Mouse (Mus musculus): Measurements from ENCODE around the gene Cr2. TPM values are rescaled to one million over a fixed set of nuclear protein-coding genes. Genes with fewer than 3 reads are reported as not detected.

Gene Cr2
- total and polyA plus RNA-seq, 3 experiments, result 0.38 TPM; not detected in 2

- H3K9me3 ChIP-seq (replicated peaks), result no peaks in the 10 kb centered on the region
- TF ChIP-seq TAL1 (conservative IDR thresholded peaks at IDR 0.05; ENCODE audit: low read depth, low read length) (no peak), POLR2AphosphoS5 (IDR thresholded peaks at IDR 0.05; ENCODE audit: insufficient replicate concordance, low read depth, low read length) (no peak), GATA1 (IDR thresholded peaks at IDR 0.05; ENCODE audit: borderline replicate concordance, low read length) (no peak), CTCF (IDR thresholded peaks at IDR 0.05; ENCODE audit: low read depth, low read length) (no peak), GATA2 (IDR thresholded peaks at IDR 0.05; ENCODE audit: borderline replicate concordance, low read depth, low read length) (no peak)
- no peaks in the 10 kb centered on the region for H3K27me3 ChIP-seq (ENCODE audit: insufficient read depth, low read length)
- peaks cover 22% of the 10 kb centered on the region for H3K36me3 ChIP-seq (replicated peaks)
- no peak for ATAC-seq (ENCODE audit: extremely low read depth, insufficient number of reproducible peaks, low FRiP score, poor library complexity, severe bottlenecking)
- peaks cover 20% of the 10 kb centered on the region for H3K4me1 ChIP-seq (ENCODE audit: insufficient read depth, low read depth, low read length)
- no peak for DNase-seq (ENCODE audit: low spot score)
- peak overlapping the region; percentile 73 for H3K4me3 ChIP-seq (ENCODE audit: low read depth, low read length)
These were observed 44.9 kb downstream of the Cr2 start for GRCm38 (mm10) chr1:195131675-195132015.

- peak within 1 kb of the TSS; percentile 73 for H3K4me3 ChIP-seq (ENCODE audit: low read depth, low read length)
- no peak for TF ChIP-seq GATA2 (IDR thresholded peaks at IDR 0.05; ENCODE audit: borderline replicate concordance, low read depth, low read length)
- TF ChIP-seq POLR2AphosphoS5 (IDR thresholded peaks at IDR 0.05; ENCODE audit: insufficient replicate concordance, low read depth, low read length), result 0 out of 2 replicates have a peak, but pooled peaks have one; percentile 52
- no peak for TF ChIP-seq GATA1 (IDR thresholded peaks at IDR 0.05; ENCODE audit: borderline replicate concordance, low read length)
- TF ChIP-seq TAL1 (conservative IDR thresholded peaks at IDR 0.05; ENCODE audit: low read depth, low read length), result no peak
- 0 out of 2 replicates have a peak, but pooled peaks have one; percentile 4 for TF ChIP-seq CTCF (IDR thresholded peaks at IDR 0.05; ENCODE audit: low read depth, low read length)
- peaks cover 24% of the 10 kb centered on the region for H3K36me3 ChIP-seq (replicated peaks)
- ATAC-seq (ENCODE audit: extremely low read depth, insufficient number of reproducible peaks, low FRiP score, poor library complexity, severe bottlenecking), result peak; percentile 92
- no peaks in the 10 kb centered on the region for H3K27me3 ChIP-seq (ENCODE audit: insufficient read depth, low read length)
- peak; percentile 57 for DNase-seq (ENCODE audit: low spot score)
- no peaks in the 10 kb centered on the region for H3K9me3 ChIP-seq (replicated peaks)
- H3K4me1 ChIP-seq (ENCODE audit: insufficient read depth, low read depth, low read length), result peaks cover 20% of the 10 kb centered on the region
These were observed 45.4 kb downstream of the Cr2 start, which contains the start of gene Cr1l for GRCm38 (mm10) chr1:195130953-195131674. Cr1l (minus strand) TSS chr1:195131586.

GRCm38 (mm10) chr1:195130479-195130878 is 46.0 kb downstream of the Cr2 start:
- TF ChIP-seq GATA2 (IDR thresholded peaks at IDR 0.05; ENCODE audit: borderline replicate concordance, low read depth, low read length) (no peak), TAL1 (conservative IDR thresholded peaks at IDR 0.05; ENCODE audit: low read depth, low read length) (no peak), POLR2AphosphoS5 (IDR thresholded peaks at IDR 0.05; ENCODE audit: insufficient replicate concordance, low read depth, low read length) (no peak), CTCF (IDR thresholded peaks at IDR 0.05; ENCODE audit: low read depth, low read length) (no peak), GATA1 (IDR thresholded peaks at IDR 0.05; ENCODE audit: borderline replicate concordance, low read length) (no peak)
- H3K27me3 ChIP-seq (ENCODE audit: insufficient read depth, low read length), result no peaks in the 10 kb centered on the region
- peaks cover 20% of the 10 kb centered on the region for H3K4me1 ChIP-seq (ENCODE audit: insufficient read depth, low read depth, low read length)
- H3K9me3 ChIP-seq (replicated peaks), result no peaks in the 10 kb centered on the region
- no peak for DNase-seq (ENCODE audit: low spot score)
- no peak for ATAC-seq (ENCODE audit: extremely low read depth, insufficient number of reproducible peaks, low FRiP score, poor library complexity, severe bottlenecking)
- H3K36me3 ChIP-seq (replicated peaks), result peaks cover 28% of the 10 kb centered on the region
- H3K4me3 ChIP-seq (ENCODE audit: low read depth, low read length), result peak overlapping the region; percentile 73

DNA sequence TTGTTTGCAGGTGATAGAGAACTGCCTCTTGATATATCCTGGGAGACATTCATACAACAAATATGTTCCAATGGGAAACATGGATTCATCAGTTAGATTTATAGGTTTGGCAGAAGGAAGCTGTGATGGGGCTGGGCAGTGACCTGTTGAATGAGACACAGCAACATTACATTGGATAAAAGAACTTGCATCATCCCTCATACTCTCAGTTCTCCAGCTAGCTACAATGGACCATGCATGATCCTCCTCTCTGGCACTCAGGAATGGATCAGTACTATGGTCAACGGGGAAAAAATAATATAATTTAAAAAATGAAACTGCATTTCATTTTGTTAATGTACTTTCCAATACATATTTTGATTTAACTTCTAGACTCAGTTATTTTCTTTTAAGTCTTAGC is 46.6 kb downstream of the Cr2 start:
- ATAC-seq (ENCODE audit: extremely low read depth, insufficient number of reproducible peaks, low FRiP score, poor library complexity, severe bottlenecking) (no peak), DNase-seq (ENCODE audit: low spot score) (no peak)
- H3K36me3 ChIP-seq (replicated peaks), result peaks cover 32% of the 10 kb centered on the region

GRCm38 (mm10) chr1:195114414-195114813 is 62.1 kb downstream of the Cr2 start:
- TF ChIP-seq CTCF (IDR thresholded peaks at IDR 0.05; ENCODE audit: low read depth, low read length), result no peak
- TF ChIP-seq GATA2 (IDR thresholded peaks at IDR 0.05; ENCODE audit: borderline replicate concordance, low read depth, low read length), result no peak
- no peak for TF ChIP-seq POLR2AphosphoS5 (IDR thresholded peaks at IDR 0.05; ENCODE audit: insufficient replicate concordance, low read depth, low read length)
- TF ChIP-seq GATA1 (IDR thresholded peaks at IDR 0.05; ENCODE audit: borderline replicate concordance, low read length), result no peak
- no peak for TF ChIP-seq TAL1 (conservative IDR thresholded peaks at IDR 0.05; ENCODE audit: low read depth, low read length)
- Histone ChIP-seq H3K27me3 (ENCODE audit: insufficient read depth, low read length) (no peaks in the 10 kb centered on the region), H3K4me1 (ENCODE audit: insufficient read depth, low read depth, low read length) (peaks cover 2% of the 10 kb centered on the region; the same call in 1 of the 2 replicates), H3K4me3 (ENCODE audit: low read depth, low read length) (no peak overlapping the region), H3K9me3 (replicated peaks) (no peaks in the 10 kb centered on the region), H3K36me3 (replicated peaks) (peaks cover 44% of the 10 kb centered on the region)
- ATAC-seq (ENCODE audit: extremely low read depth, insufficient number of reproducible peaks, low FRiP score, poor library complexity, severe bottlenecking) (no peak), DNase-seq (ENCODE audit: low spot score) (no peak)

More for the DNA sequence above, 46.6 kb downstream of the Cr2 start:
- no peak for TF ChIP-seq GATA1 (IDR thresholded peaks at IDR 0.05; ENCODE audit: borderline replicate concordance, low read length)
- no peak for TF ChIP-seq POLR2AphosphoS5 (IDR thresholded peaks at IDR 0.05; ENCODE audit: insufficient replicate concordance, low read depth, low read length)
- no peak for TF ChIP-seq CTCF (IDR thresholded peaks at IDR 0.05; ENCODE audit: low read depth, low read length)
- TF ChIP-seq GATA2 (IDR thresholded peaks at IDR 0.05; ENCODE audit: borderline replicate concordance, low read depth, low read length), result no peak
- TF ChIP-seq TAL1 (conservative IDR thresholded peaks at IDR 0.05; ENCODE audit: low read depth, low read length), result no peak
- Histone ChIP-seq H3K4me1 (ENCODE audit: insufficient read depth, low read depth, low read length) (peaks cover 20% of the 10 kb centered on the region), H3K9me3 (replicated peaks) (no peaks in the 10 kb centered on the region), H3K27me3 (ENCODE audit: insufficient read depth, low read length) (no peaks in the 10 kb centered on the region), H3K4me3 (ENCODE audit: low read depth, low read length) (no peak overlapping the region; the same call in 1 of the 2 replicates)

DNA sequence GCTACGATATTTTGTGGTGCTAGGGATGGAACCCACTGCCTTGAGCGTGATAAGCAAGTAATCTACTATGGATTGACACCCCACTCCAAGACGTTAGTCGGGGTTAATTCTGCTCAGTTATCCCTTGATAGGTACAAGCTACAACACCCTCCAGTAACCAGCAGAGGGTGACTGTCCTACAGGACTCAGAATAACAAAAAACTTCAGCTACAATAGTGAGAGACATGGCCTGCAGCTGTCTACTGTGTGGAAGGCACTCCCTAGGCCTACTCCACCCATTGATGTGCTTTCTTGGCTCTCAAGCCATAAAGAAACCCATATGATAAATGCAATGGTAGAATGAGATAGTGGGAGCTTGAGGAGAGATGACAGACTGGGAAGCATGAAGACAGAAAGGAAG is 62.9 kb downstream of the Cr2 start:
- peaks cover 44% of the 10 kb centered on the region for H3K36me3 ChIP-seq (replicated peaks)
- ATAC-seq (ENCODE audit: extremely low read depth, insufficient number of reproducible peaks, low FRiP score, poor library complexity, severe bottlenecking) (0 out of 2 replicates have a peak, but pooled peaks have one; percentile 34), DNase-seq (ENCODE audit: low spot score) (no peak)
- no peak overlapping the region for H3K4me3 ChIP-seq (ENCODE audit: low read depth, low read length)
- H3K4me1 ChIP-seq (ENCODE audit: insufficient read depth, low read depth, low read length), result peaks cover 2% of the 10 kb centered on the region; the same call in 1 of the 2 replicates
- H3K9me3 ChIP-seq (replicated peaks), result no peaks in the 10 kb centered on the region
- H3K27me3 ChIP-seq (ENCODE audit: insufficient read depth, low read length), result no peaks in the 10 kb centered on the region
- no peak for TF ChIP-seq CTCF (IDR thresholded peaks at IDR 0.05; ENCODE audit: low read depth, low read length)
- no peak for TF ChIP-seq GATA2 (IDR thresholded peaks at IDR 0.05; ENCODE audit: borderline replicate concordance, low read depth, low read length)
- TF ChIP-seq TAL1 (conservative IDR thresholded peaks at IDR 0.05; ENCODE audit: low read depth, low read length), result no peak
- no peak for TF ChIP-seq GATA1 (IDR thresholded peaks at IDR 0.05; ENCODE audit: borderline replicate concordance, low read length)
- TF ChIP-seq POLR2AphosphoS5 (IDR thresholded peaks at IDR 0.05; ENCODE audit: insufficient replicate concordance, low read depth, low read length), result no peak

All from G1E (cell line).